ENCODE assay signal across 17 mouse cellular contexts in genomic region chr6:118834046-118834445, GRCm38 (mm10).
A peak's percentile ranks its signal among the peaks of the same experiment; 100 is the strongest.
DNase-seq lines count a peak whose midpoint lies in the region; ATAC-seq and TF ChIP-seq lines count a peak whose summit lies in the region.
"Had no signal": no experiment of that assay in that cellular context is flagged by ENCODE, and none has a peak within 500 bp of the region (broad histone marks: within the 10 kb centered on the region; RNA-seq: fewer than 3 reads in every experiment).

No protein-coding gene starts in this region.

- TF ChIP-seq CTCF in hindbrain, postnatal 0 days (IDR thresholded peaks at IDR 0.05; ENCODE audit: low read depth) = no peak
- no peak for TF ChIP-seq CTCF in lung, adult 2 months (IDR thresholded peaks at IDR 0.05; ENCODE audit: insufficient read depth, low read length)
- TF ChIP-seq CTCF in left cerebral cortex, adult 2 months (IDR thresholded peaks at IDR 0.05) = no peak

- TF ChIP-seq POLR2A in lung, adult 2 months (IDR thresholded peaks at IDR 0.05; ENCODE audit: borderline replicate concordance, extremely low read depth, low read depth, low read length) = no peak

- H3K36me3 ChIP-seq in hindbrain, embryonic 16.5 days (ENCODE audit: control insufficient read depth, insufficient read depth, low read length) = no peaks in the 10 kb centered on the region
- no peaks in the 10 kb centered on the region for H3K36me3 ChIP-seq in hindbrain, postnatal 0 days (ENCODE audit: insufficient read depth, low read length)
- H3K36me3 ChIP-seq: embryonic facial prominence, embryonic 12.5 days; liver, embryonic 15.5 days had no signal

- peaks cover 11% of the 10 kb centered on the region for H3K4me1 ChIP-seq in hindbrain, embryonic 16.5 days (ENCODE audit: control insufficient read depth, insufficient read depth, low read depth, low read length)
- H3K4me1 ChIP-seq in hindbrain, postnatal 0 days (ENCODE audit: insufficient read depth, low read length) = peaks cover 7% of the 10 kb centered on the region
- H3K4me1 ChIP-seq in lung, adult 2 months (ENCODE audit: control insufficient read depth, insufficient read depth, low read length) = peaks cover 3% of the 10 kb centered on the region; the same call in 1 of the 2 replicates

- no peak overlapping the region for H3K27ac ChIP-seq in hindbrain, embryonic 16.5 days (ENCODE audit: low read depth, low read length)
- H3K27ac ChIP-seq in hindbrain, postnatal 0 days = no peak overlapping the region
- no peak overlapping the region for H3K27ac ChIP-seq in left cerebral cortex, adult 2 months
- H3K27ac ChIP-seq: embryonic facial prominence, embryonic 12.5 days; hindbrain, embryonic 14.5 days; liver, embryonic 15.5 days had no signal

- intact Hi-C loops in left cerebral cortex, adult 2 months (cut with DNase I) = no loop called here

- 0 out of 2 replicates have a peak, but pooled peaks have one; percentile 31 for ATAC-seq in hindbrain, embryonic 16.5 days
- no peak for ATAC-seq in hindbrain, postnatal 0 days

- H3K9me3 ChIP-seq in hindbrain, embryonic 16.5 days (ENCODE audit: control insufficient read depth, low read length) = no peaks in the 10 kb centered on the region
- H3K9me3 ChIP-seq in hindbrain, postnatal 0 days (ENCODE audit: low read length) = no peaks in the 10 kb centered on the region
- H3K9me3 ChIP-seq: liver, embryonic 15.5 days had no signal

- no peak overlapping the region for H3K9ac ChIP-seq in hindbrain, embryonic 16.5 days (ENCODE audit: low read depth, low read length)
- no peak overlapping the region for H3K9ac ChIP-seq in hindbrain, postnatal 0 days (replicated peaks; ENCODE audit: low read length)
- H3K9ac ChIP-seq: embryonic facial prominence, embryonic 12.5 days; hindbrain, embryonic 14.5 days; liver, embryonic 15.5 days had no signal

- WGBS in hindbrain, embryonic 16.5 days = 62% methylated on average over 8 of the region's 8 CpGs
- 64% methylated on average over 8 of the region's 8 CpGs for WGBS in hindbrain, postnatal 0 days
- 56% methylated on average over 8 of the region's 8 CpGs for WGBS in lung, adult 2 months

- H3K27me3 ChIP-seq in hindbrain, embryonic 16.5 days (replicated peaks; ENCODE audit: control insufficient read depth, insufficient read depth, low read length) = no peaks in the 10 kb centered on the region
- H3K27me3 ChIP-seq in hindbrain, postnatal 0 days (ENCODE audit: insufficient read depth, low read length) = no peaks in the 10 kb centered on the region
- H3K27me3 ChIP-seq: embryonic facial prominence, embryonic 12.5 days; liver, embryonic 15.5 days had no signal

- H3K4me2 ChIP-seq in hindbrain, embryonic 16.5 days (ENCODE audit: low read length) = no peak overlapping the region
- no peak overlapping the region for H3K4me2 ChIP-seq in hindbrain, postnatal 0 days (ENCODE audit: low read depth, low read length)
- H3K4me2 ChIP-seq: embryonic facial prominence, embryonic 12.5 days; hindbrain, embryonic 14.5 days; liver, embryonic 15.5 days had no signal

- peak; percentile 43 for DNase-seq in cerebellum, adult 11-12 months
- no peak for DNase-seq in cerebellum, adult 8-10 months
- no peak for DNase-seq in hindbrain, postnatal 0 days (ENCODE audit: low spot score)
- peak; percentile 39 for DNase-seq in lung, adult 2 months
- DNase-seq in lung, postnatal 4 days = peak; percentile 26 to 55
- DNase-seq in left cerebral cortex, adult 2 months (ENCODE audit: extremely low spot score in 1 of 2, low spot score in 2 of 2) = no peak
- DNase-seq in adrenal gland, postnatal 4 days (ENCODE audit: low spot score in 2 of 2) = no peak
- DNase-seq: heart, postnatal 14 days; kidney, adult 18-20 months; kidney, postnatal 36 days; layer of hippocampus, postnatal 36 days; thymus, postnatal 36 days had no signal

- H3K4me3 ChIP-seq in hindbrain, embryonic 16.5 days (ENCODE audit: low read length) = no peak overlapping the region
- H3K4me3 ChIP-seq in hindbrain, postnatal 0 days (ENCODE audit: low read length) = no peak overlapping the region
- no peak overlapping the region for H3K4me3 ChIP-seq in lung, adult 2 months (replicated peaks; ENCODE audit: extremely low read depth, low read depth, low read length)
- H3K4me3 ChIP-seq in left cerebral cortex, adult 2 months = no peak overlapping the region
- H3K4me3 ChIP-seq: embryonic facial prominence, embryonic 12.5 days; liver, embryonic 15.5 days; myocyte had no signal

Comparison
In these comparisons a context has a peak if more than half of its experiments do, and no peak if none do; other contexts are left out.
1. DNase-seq: peak in cerebellum, adult 11-12 months (single experiment), lung, adult 2 months (single experiment) and lung, postnatal 4 days (2 of 2); none in cerebellum, adult 8-10 months (single experiment), hindbrain, postnatal 0 days (single experiment), left cerebral cortex, adult 2 months (0 of 2) and adrenal gland, postnatal 4 days (0 of 2).